Mouse (Mus musculus): ENCODE results near the gene Tial1.

The Tial1 gene

DNA sequence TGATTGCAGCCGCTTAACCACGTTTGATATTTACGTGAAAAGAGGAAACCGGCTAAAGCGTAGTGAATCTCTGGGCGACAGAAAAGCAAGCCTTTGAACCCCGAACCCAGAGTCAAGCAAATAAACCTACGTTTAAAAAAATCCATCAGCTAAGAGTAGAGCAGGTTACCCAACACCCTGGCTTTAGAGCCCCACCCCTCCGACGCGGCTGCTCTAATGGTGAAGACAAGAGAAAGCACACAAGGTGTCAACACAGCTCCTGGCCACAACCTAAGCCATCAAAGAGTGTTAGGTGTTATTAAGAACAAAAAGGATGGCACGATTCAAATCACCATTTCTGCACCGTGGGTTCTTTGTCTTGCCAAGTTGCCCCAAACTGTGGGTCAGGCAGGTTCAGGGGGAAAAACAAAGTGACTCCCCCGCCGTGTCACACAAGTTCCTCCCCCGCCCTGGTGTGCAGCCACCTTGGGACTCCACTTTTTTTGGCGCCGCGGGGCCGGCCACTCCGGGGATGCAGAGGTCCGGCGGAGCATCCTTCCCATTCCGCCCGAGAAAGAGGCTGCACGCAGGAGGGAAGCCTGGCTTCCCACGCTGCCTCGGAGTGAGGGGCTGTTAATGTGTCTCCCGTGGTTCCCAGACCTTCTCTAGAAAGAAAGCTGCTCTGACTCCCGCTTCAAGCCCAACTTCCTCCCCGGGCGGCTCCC is 44.1 kb downstream of the Tial1 start:
- in situ Hi-C loops (cut with MboI, MseI): no loop called here

GRCm38 (mm10) chr7:128416664-128417063 is 44.9 kb downstream of the Tial1 start:
- in situ Hi-C loops (cut with MboI, MseI): no loop called here

DNA sequence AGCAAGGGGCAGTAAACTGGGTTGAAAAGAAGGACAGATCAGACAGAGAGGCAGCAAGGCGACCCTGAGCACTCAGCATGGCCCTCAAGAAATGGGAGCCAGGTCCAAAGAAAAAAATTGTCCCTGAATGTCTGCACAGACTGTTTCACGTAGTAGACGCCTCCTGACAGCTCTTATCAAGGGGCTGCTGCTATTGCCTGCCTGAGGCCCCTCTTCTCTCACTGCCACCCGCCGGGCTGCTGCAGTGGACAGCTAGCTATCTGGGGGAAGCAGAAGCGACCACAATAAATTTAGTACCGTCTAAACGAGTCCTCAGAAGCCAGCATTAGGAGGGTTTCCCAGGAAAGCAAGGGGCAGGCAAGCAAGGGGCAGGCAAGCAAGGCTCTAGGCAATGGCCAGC is 47.1 kb downstream of the Tial1 start:
- in situ Hi-C loops (cut with MboI, MseI): loop anchor here in 1 of 2 experiments (5.0 kb wide), 2 partner anchors 37 to 1182 kb away; partner anchors contain the start of genes Sept1 and Zfp553

DNA sequence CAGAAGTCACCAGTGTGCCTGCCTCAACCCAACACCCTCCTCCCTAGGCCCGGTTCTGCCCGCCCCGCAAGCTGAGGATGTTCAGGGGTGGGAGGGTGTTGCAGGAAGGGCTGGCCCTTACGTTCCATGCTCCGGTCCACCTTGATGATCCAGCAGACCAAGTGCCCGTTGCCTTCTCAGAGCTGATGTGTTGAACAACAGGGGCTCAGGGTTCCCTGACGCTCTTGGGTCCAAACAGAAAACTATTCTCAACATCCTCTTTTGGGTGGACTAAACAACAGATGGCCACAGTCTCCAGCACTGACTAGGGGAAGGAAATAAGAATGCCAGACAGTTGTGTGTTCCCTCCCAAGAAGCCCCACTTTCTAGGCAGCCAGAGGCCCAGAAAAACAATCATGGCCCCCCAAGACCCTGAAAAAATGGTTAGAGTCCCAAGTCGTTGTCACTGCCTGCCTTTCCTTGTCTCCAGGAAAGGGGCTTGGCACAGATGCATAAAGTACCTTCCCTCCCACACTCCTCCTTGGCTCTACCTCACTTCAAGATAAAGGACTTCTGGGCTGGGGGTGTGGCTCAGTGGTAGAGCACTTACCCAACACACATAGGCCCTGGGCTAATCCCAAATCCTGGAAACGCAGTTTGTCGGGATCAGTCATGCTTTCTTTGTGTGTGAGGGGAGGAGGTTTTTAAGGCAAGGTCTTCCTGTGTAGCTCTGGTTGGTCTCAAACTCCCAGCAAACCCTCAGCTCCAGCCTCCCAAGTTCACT is 49.3 kb downstream of the Tial1 start:
- in situ Hi-C loops (cut with MboI, MseI): loop anchor here in 1 of 2 experiments (5.0 kb wide), 2 partner anchors 35 to 1180 kb away; partner anchors contain the start of genes Sept1 and Zfp553

DNA sequence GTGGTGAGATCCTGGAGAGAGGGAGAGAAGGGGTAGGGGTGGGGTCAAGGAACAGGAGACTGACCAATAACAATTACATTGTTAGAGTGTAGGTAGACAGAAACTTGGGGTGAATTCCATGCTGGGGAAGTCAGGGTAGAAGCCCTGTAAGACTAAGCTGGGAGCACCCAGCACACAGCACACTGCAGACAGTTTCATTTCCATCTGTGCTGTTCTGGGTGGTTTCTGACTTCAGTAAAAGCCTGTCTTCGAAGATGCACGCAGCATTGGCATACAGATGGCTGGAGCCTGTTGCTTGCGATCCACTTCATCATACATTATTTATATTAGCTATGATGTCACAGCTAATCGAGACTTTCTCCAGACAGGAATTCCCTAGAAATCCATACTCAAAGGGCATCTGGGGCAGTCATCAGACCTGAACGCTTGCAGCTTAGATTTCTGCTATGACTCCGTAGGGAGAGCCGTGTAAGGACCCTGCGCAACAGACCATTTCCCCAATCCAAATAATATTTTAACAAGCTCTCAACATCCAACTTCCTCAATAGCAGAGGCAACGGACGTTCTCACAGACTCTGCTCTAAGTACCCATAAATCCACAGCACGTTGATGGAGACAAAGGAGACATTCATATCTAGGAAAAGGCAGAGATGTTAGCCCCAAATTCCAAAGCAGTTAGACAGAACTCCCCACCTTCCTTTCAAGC is 50.7 kb downstream of the Tial1 start:
- in situ Hi-C loops (cut with MboI, MseI): loop anchor here in 1 of 2 experiments (5.0 kb wide), 2 partner anchors 34 to 1179 kb away; partner anchors contain the start of genes Sept1 and Zfp553

GRCm38 (mm10) chr7:128408265-128408664 is 53.3 kb downstream of the Tial1 start:
- in situ Hi-C loops (cut with MboI, MseI): no loop called here

- in situ Hi-C loops (cut with MboI, MseI): no loop called here
Measured at GRCm38 (mm10) chr7:128403988-128404387, 57.5 kb downstream of the Tial1 start.

GRCm38 (mm10) chr7:128403586-128403985 is 57.9 kb downstream of the Tial1 start:
- in situ Hi-C loops (cut with MboI, MseI): no loop called here

DNA sequence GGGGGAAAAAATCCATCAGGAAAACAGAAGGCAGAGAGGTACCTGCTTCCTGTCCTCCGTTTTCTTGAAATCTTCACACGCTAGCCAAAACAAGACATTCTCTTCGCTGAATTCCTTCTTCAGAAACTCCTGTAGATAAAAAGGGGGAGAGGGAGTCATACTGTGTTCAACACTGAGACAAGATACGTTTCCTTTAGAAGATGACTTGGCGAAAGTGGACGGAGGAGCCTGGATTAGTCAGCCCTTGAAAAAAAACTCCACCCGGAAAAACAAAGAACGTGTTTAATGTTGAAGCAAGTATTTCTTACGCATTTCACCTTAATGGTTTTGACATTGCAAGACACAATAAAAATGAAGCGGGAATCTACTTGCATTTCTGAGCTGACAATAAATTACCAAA is 58.4 kb downstream of the Tial1 start:
- in situ Hi-C loops (cut with MboI, MseI): no loop called here

- in situ Hi-C loops (cut with MboI, MseI): no loop called here
Measured at GRCm38 (mm10) chr7:128402577-128402976, 58.9 kb downstream of the Tial1 start.

GRCm38 (mm10) chr7:128398664-128399063 is 62.9 kb downstream of the Tial1 start:
- in situ Hi-C loops (cut with MboI, MseI): loop anchor here in 1 of 2 experiments (25.0 kb wide), 1 partner anchor 1161 kb away; the partner anchor contains the start of genes Sept1, Zfp553 and Zfp771

DNA sequence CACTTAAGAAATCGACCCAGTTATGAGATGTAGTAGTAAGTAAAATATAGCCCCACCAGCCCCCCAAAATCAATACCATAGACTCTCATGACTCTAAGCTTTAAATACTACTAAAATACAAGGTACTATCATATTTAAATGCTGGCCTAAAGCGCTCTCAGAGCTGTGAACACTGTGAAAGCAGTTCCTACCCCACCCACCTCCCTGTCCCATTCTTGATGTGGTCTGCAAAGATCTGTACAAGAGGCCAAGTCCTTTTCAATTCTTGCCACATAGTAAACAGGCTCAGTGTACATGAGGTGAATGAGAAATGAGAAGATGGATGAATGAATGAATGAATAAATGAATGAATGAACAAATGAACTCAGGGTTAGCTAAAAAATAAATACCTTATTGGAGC is 64.5 kb downstream of the Tial1 start:
- in situ Hi-C loops (cut with MboI, MseI): loop anchor here in 1 of 2 experiments (25.0 kb wide), 1 partner anchor 1160 kb away; the partner anchor contains the start of genes Sept1, Zfp553 and Zfp771

DNA sequence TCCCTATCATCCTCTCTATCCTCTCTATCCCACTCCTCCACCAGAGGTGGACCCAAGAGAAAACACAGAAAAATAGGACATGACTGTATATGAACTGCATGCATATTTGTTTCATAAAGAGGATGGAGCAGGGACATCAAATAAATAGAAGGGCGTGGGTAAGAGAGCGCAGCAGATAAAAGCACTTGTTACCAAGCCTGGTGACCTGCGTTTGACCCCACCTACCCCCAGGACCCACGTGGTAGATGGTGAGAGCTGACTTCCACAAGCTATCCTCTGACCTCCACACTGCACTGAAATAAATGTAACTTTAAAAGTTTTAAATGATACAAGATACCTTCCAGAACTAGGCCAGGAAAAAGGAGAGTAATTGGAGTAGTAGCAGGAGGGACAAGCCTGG is 67.8 kb downstream of the Tial1 start:
- in situ Hi-C loops (cut with MboI, MseI): loop anchor here in 1 of 2 experiments (25.0 kb wide), 1 partner anchor 1156 kb away; the partner anchor contains the start of genes Sept1, Zfp553 and Zfp771

DNA sequence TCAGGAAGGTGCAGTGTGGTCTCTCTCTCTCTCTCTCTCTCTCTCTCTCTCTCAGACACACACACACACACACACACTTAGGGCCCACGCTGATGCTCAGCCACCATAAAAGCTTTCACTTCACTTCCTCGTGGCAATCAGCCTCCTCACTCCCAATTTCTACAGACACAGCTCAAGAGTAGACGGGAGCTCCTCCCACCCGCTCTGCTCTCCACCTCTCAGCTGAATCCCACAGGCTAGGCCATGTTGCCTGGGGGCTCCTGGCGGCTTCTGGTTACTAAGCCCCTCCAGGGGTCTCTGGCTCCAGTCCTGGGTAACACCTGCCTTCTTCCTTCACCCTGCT is 68.6 kb downstream of the Tial1 start:
- in situ Hi-C loops (cut with MboI, MseI): loop anchor here in 1 of 2 experiments (25.0 kb wide), 1 partner anchor 1156 kb away; the partner anchor contains the start of genes Sept1, Zfp553 and Zfp771

- in situ Hi-C loops (cut with MboI, MseI): loop anchor here in 1 of 2 experiments (25.0 kb wide), 1 partner anchor 1155 kb away; the partner anchor contains the start of genes Sept1, Zfp553 and Zfp771
Measured at GRCm38 (mm10) chr7:128392071-128392971, 69.2 kb downstream of the Tial1 start.

GRCm38 (mm10) chr7:128391267-128392057 is 70.1 kb downstream of the Tial1 start:
- in situ Hi-C loops (cut with MboI, MseI): loop anchor here in 1 of 2 experiments (25.0 kb wide), 1 partner anchor 1154 kb away; the partner anchor contains the start of genes Sept1, Zfp553 and Zfp771

All from T-helper 17 cell (primary cell).